Mouse (Mus musculus) spleen, adult 2 months (tissue): ENCODE results near the gene Odf2.

Experiments used
- CTCF ChIP-seq: fragments of 200-500 bp; IDR thresholded peaks from 2 replicates; pipeline ENCODE4 v1.5.1; 2011; ENCODE audit warnings: mild to moderate bottlenecking, inconsistent platforms; ENCODE audit not compliant: insufficient read depth, insufficient read length, insufficient replicate concordance; ENCODE audit errors: extremely low read depth
- POLR2A ChIP-seq: fragments of 200-500 bp; IDR thresholded peaks from 2 replicates; pipeline ENCODE4 v1.6.1; 2011; ENCODE audit warnings: low read depth, low read length, inconsistent platforms

GRCm38 (mm10) chr2:29967768-29968167 lies 78.7 kb downstream of the Odf2 start:
- no peak for TF ChIP-seq CTCF
- no peak for TF ChIP-seq POLR2A
